Mouse (Mus musculus): ENCODE data around the gene Gm45837. TPM values are rescaled to one million over a fixed set of nuclear protein-coding genes. Genes with fewer than 3 reads are reported as not detected.
"Not testable (repeated sequence)": the region's sequence is repeated elsewhere in the genome, so short reads cannot be mapped to it uniquely, and the experiment has no call there.

Gene Gm45837
- total RNA-seq, 2 experiments from 2014 or later: 35.6 TPM; not detected in 1

DNA sequence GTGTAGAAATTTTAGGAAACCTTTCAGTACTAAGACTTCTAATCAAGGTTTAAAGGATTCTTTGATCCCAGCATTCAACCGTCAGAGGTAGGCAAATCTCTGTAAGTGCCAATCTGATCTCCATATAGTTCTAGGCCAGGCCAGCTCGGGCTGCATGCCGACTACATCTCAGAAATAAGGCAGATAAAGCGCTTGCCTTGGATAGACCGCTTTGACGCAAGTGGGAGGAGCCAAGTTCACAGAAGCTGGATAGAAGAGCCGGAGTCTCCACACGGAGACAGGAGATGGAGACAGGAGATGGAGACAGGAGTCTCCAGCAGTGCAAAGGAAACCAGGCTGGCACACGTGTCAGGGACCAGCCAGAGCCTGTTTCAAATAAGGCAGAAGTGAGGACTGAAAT, 129.1 kb downstream of the Gm45837 start:
- no peak for ATAC-seq (ENCODE audit: poor library complexity, severe bottlenecking)

DNA sequence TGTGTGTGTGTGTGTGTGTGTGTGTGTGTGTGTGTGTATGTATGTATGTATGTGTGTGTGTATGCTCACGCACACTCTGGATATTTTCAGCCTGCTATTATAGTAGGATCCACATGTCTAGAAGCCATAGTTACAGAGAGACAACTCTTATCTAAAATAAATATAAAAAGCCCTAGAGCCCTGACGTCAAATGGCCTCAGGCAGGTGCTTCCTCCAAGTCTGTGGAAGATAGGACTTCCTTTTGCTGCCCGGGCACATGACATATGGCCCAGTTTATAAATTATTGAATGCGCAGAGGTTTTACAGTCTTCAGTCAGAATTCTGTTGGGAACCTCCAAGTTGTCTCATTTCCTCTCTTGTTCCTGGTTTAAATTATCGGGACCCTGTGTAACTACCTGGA, 130.0 kb downstream of the Gm45837 start:
- ATAC-seq (ENCODE audit: poor library complexity, severe bottlenecking): no peak

GRCm38 (mm10) chr7:101541132-101541531, 130.4 kb downstream of the Gm45837 start:
- 0 out of 2 replicates have a peak, but pooled peaks have one; percentile 53 for ATAC-seq (ENCODE audit: poor library complexity, severe bottlenecking)

DNA sequence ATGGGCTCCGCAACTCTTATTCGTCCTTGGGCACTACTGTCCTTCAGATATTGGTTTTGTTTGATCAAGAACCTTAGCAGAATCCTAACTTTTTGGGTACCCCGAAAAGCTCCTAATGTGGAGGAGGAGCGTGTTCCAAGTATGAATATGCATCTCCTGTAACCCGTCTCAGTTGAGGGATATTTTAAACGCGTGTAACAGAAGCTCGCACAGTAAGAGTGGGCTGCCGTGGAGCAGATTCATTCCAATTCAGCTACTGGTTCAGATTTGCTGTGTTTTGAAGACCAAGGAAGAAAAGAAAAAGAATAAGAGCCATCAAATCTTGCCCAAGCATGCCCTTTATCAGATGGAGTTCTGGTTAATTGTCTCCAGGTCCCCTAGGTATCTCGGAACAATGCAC, 131.0 kb downstream of the Gm45837 start:
- no peak for ATAC-seq (ENCODE audit: poor library complexity, severe bottlenecking)

DNA sequence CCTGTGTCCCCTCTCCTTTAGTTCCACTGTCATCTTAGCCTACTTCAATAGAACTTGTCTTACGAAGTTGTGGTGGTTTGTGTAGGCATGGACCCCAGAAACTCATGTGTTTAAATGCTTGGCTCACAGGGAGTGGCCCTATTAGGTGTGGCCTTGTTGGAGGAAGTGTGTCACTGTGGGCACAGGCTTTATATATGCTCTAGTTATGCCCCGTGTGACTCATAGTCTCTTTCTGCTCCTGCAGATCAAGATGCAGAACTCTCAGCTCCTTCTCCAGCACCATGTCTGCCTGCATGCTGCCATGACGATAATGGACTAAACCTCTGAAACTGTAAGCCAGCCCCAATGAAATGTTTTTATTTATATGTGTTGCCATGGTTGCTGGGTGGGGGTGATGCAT, 137.0 kb downstream of the Gm45837 start:
- peak; percentile 71 for ATAC-seq (ENCODE audit: poor library complexity, severe bottlenecking)

DNA sequence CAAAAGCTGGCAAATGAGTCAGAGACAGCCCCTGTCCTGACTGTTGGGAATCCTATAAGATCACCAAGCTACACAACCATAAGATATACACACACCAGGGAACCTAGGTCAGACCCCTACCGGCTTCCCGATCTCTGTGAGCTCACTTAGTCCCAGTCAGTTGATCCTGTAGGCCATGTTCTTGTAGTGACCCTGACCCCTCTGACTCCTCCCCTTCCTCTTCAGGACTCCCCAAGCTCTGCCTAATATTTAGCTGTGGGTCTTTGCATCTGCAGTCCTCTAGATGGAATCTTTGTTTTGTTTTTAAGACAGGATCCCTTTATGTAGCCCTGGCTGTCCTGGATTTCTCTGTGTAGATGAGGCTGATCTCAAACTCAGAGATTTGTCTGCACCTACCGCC, 138.6 kb downstream of the Gm45837 start:
- ATAC-seq (ENCODE audit: poor library complexity, severe bottlenecking): no peak

- ATAC-seq (ENCODE audit: poor library complexity, severe bottlenecking): no peak
Measured at GRCm38 (mm10) chr7:101550686-101551485, 140.2 kb downstream of the Gm45837 start.

DNA sequence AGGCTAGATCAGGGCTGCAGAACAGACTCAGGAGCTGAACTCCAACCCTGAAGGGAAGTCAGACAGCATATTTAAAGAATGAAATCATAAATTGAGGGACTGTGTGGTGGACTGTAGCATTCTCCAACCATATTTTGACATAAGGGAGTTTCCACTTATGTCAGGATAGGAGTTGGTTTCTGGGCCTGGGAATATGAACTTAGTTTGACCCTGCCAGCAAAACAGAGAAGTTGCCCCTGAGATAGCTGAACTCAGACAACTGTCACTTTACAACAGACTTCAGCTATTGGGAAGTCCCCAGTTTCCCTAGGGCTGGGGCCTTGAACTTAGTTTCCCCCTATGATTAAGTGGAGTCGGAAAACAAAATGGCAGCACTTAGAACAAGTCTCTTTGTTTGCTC, 140.8 kb downstream of the Gm45837 start:
- peak; percentile 50; the same call in 1 of the 2 replicates for ATAC-seq (ENCODE audit: poor library complexity, severe bottlenecking)

GRCm38 (mm10) chr7:101555473-101555872, 144.8 kb downstream of the Gm45837 start:
- peak; percentile 37; the same call in 1 of the 2 replicates for ATAC-seq (ENCODE audit: poor library complexity, severe bottlenecking)

GRCm38 (mm10) chr7:101557391-101557790, 146.7 kb downstream of the Gm45837 start:
- no peak for ATAC-seq (ENCODE audit: poor library complexity, severe bottlenecking)

- not testable (repeated sequence) for ATAC-seq (ENCODE audit: poor library complexity, severe bottlenecking)
Measured at GRCm38 (mm10) chr7:101559393-101559792, 148.7 kb downstream of the Gm45837 start.

Other genes with a start within 250 kb of the Gm45837 start
- gene Atg16l2, start 108.6 kb upstream of the Gm45837 start, total RNA-seq (2015): 16.2 and 20.2 TPM in 2 replicates
- gene Atg16l2, start 108.6 kb upstream of the Gm45837 start, total RNA-seq (2017): 9.9 and 15.3 TPM in 2 replicates
- gene Stard10, start 93.8 kb upstream of the Gm45837 start, total RNA-seq (2015): 22.3 and 23.9 TPM in 2 replicates
- gene Stard10, start 93.8 kb upstream of the Gm45837 start, total RNA-seq (2017): 8.2 and 8.4 TPM in 2 replicates
- gene Arap1, start 62.8 kb upstream of the Gm45837 start, total RNA-seq (2015): 141 and 152 TPM in 2 replicates
- gene Arap1, start 62.8 kb upstream of the Gm45837 start, total RNA-seq (2017): 211 and 245 TPM in 2 replicates
- 35.4 and 37.5 TPM in 2 replicates for gene Pde2a, start 10.8 kb downstream of the Gm45837 start, total RNA-seq (2015)
- gene Pde2a, start 10.8 kb downstream of the Gm45837 start, total RNA-seq (2017): 25.7 and 65.8 TPM in 2 replicates
- gene Art2b, start 174.7 kb downstream of the Gm45837 start, total RNA-seq (2015): 0.21 and 0.36 TPM in 2 replicates
- gene Art2b, start 174.7 kb downstream of the Gm45837 start, total RNA-seq (2017): 0.07 and 0.81 TPM in 2 replicates

All from megakaryocyte, adult 5-6 weeks (primary cell).